ENCODE assay signal across 19 mouse cellular contexts in genomic region chr3:142919070-142919469, GRCm38 (mm10).
"Had no signal": no experiment of that assay in that cellular context is flagged by ENCODE, and none has a peak within 500 bp of the region (broad histone marks: within the 10 kb centered on the region; RNA-seq: fewer than 3 reads in every experiment).

No protein-coding gene starts in this region.

- H3K27ac ChIP-seq: layer of hippocampus, adult 2 months; left cerebral cortex, adult 2 months; liver, embryonic 13.5 days; midbrain, embryonic 13.5 days; stomach, postnatal 0 days had no signal

- ATAC-seq: intestine, postnatal 0 days; midbrain, embryonic 13.5 days; midbrain, embryonic 16.5 days had no signal

- H3K36me3 ChIP-seq: liver, embryonic 13.5 days; midbrain, embryonic 13.5 days had no signal

- H3K9me3 ChIP-seq: liver, embryonic 13.5 days; midbrain, embryonic 13.5 days had no signal

- H3K4me3 ChIP-seq: layer of hippocampus, adult 2 months; left cerebral cortex, adult 2 months; liver, embryonic 13.5 days; midbrain, embryonic 13.5 days had no signal

- H3K4me1 ChIP-seq: midbrain, embryonic 13.5 days had no signal

- H3K27me3 ChIP-seq: liver, embryonic 13.5 days; midbrain, embryonic 13.5 days had no signal

- H3K9ac ChIP-seq: liver, embryonic 13.5 days; midbrain, embryonic 13.5 days had no signal

- H3K4me2 ChIP-seq: liver, embryonic 13.5 days; midbrain, embryonic 13.5 days had no signal

- DNase-seq: kidney, adult 9 months; kidney, postnatal 4 days; layer of hippocampus, postnatal 36 days; liver, embryonic 13.5 days; lung, adult 2 months; lung, postnatal 14 days; lung, postnatal 4 days; right cerebral cortex, adult 18-20 months; right cerebral cortex, postnatal 14 days; right cerebral cortex, postnatal 4 days; thymus, adult 2 months; thymus, postnatal 14 days; thymus, postnatal 4 days had no signal
